Mouse (Mus musculus) limb, embryonic 11.5 days (tissue): ENCODE data around the gene Gm3278. TPM values are rescaled to one million over a fixed set of nuclear protein-coding genes. Genes with fewer than 3 reads are reported as not detected.
"Not testable (repeated sequence)": the region's sequence is repeated elsewhere in the genome, so short reads cannot be mapped to it uniquely, and the experiment has no call there.

Source experiments
- ATAC-seq: fragments of 200-750 bp; cut with Nextera tagmentation; 2 replicates; pipeline ENCODE4 v1.8.0; 2017; ENCODE audit warnings: low read depth; ENCODE audit not compliant: insufficient number of reproducible peaks, low FRiP score, low TSS enrichment
- DNase-seq: peaks from one replicate; pipeline ENCODE4 v3.0.0-alpha.2; 2015; ENCODE audit warnings: low spot score
- H3K27ac ChIP-seq: fragments of 300-500 bp; sonication (generic); replicated peaks from 2 replicates; pipeline ENCODE4 v1.5.1; 2014; ENCODE audit warnings: low read depth, mild to moderate bottlenecking, low read length
- H3K27me3 ChIP-seq: fragments of 300-500 bp; sonication (generic); 2 replicates; pipeline ENCODE4 v1.6.1; 2014; ENCODE audit warnings: mild to moderate bottlenecking, low read length, mixed read lengths; ENCODE audit not compliant: control insufficient read depth, insufficient read depth
- H3K36me3 ChIP-seq: fragments of 300-500 bp; sonication (generic); 2 replicates; pipeline ENCODE4 v1.6.1; 2014; ENCODE audit warnings: mild to moderate bottlenecking, low read length, moderate library complexity, mixed read lengths; ENCODE audit not compliant: control insufficient read depth, insufficient read depth
- H3K4me1 ChIP-seq: fragments of 300-500 bp; sonication (generic); 2 replicates; pipeline ENCODE4 v1.6.1; 2014; ENCODE audit warnings: low read length, mixed read lengths; ENCODE audit not compliant: control insufficient read depth, insufficient read depth
- H3K4me2 ChIP-seq: fragments of 300-500 bp; sonication (generic); 2 replicates; pipeline ENCODE4 v1.6.1; 2014; ENCODE audit warnings: low read depth, mild to moderate bottlenecking, moderate library complexity; ENCODE audit not compliant: severe bottlenecking
- H3K4me3 ChIP-seq: fragments of 300-500 bp; sonication (generic); 2 replicates; pipeline ENCODE4 v1.5.1; 2014; ENCODE audit warnings: low read depth, low read length
- H3K9ac ChIP-seq: fragments of 300-500 bp; sonication (generic); 2 replicates; pipeline ENCODE4 v1.6.1; 2014; ENCODE audit warnings: mild to moderate bottlenecking, low read length
- H3K9me3 ChIP-seq: fragments of 300-500 bp; sonication (generic); 2 replicates; pipeline ENCODE4 v1.6.1; 2016; ENCODE audit warnings: low read length; ENCODE audit not compliant: control insufficient read depth
- WGBS: fragments of 180-500 bp; shearing (Covaris S2); extraction: QIAGEN DNeasy Blood & Tissue Kit; methylation state at CpG from one replicate; pipeline ENCODE4 v1.1.7; 2014; 5-methylcytosine and 5-hydroxymethylcytosine counted together
- polyA plus RNA-seq: library from polyadenylated mRNA; unstranded; fragments of >200 nt; fragmentation: Nextera tagmentation; extraction: Ambion mirVana; gene quantifications from 2 replicates; pipeline ENCODE4 v1.2.1, GENCODE M21; 2014

Gm3278 gene
- not detected in 2 replicates for polyA plus RNA-seq

DNA sequence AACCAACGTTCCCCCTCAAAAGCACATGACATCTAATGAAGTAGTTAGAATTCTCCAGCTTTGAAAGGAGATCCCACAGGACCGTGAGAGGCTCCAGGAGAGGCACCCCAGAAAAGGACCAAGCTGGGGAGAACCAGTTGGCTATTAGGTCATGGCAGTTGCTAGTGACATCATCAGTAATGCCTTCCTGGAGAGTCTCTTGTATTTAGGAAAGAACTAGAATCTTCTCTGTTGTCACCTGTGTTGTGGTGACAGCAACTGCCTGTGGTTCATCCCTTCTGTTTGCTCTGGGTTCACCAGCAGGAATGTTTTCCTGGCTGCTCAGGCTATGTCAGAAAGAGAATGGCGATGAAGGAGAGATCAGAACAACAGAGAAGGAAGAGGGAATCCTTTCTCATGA, at the start of gene Gm3278:
Gene Gm3278, plus strand, starts transcription at position 301 of the 400 bp plus-strand sequence.
- ATAC-seq, H3K9me3 ChIP-seq, H3K4me1 ChIP-seq, H3K9ac ChIP-seq, DNase-seq, H3K36me3 ChIP-seq, H3K4me3 ChIP-seq, H3K27me3 ChIP-seq, H3K4me2 ChIP-seq, H3K27ac ChIP-seq: not testable (repeated sequence)
- no CpG with 5 or more reads among the region's 3 CpGs for WGBS

- peak within 1 kb of the TSS; percentile 20 for H3K4me3 ChIP-seq
- not testable (repeated sequence) for H3K4me1 ChIP-seq, H3K27ac ChIP-seq, ATAC-seq, H3K36me3 ChIP-seq, H3K27me3 ChIP-seq, H3K9ac ChIP-seq, H3K9me3 ChIP-seq
- peak; percentile 36 for DNase-seq
- H3K4me2 ChIP-seq, result peak within 1 kb of the TSS; percentile 40
- WGBS, result 23% methylated on average over 17 of the region's 59 CpGs
Measured at GRCm38 (mm10) chr14:4855299-4855980, 36.8 kb upstream of the Gm3278 start, which contains the start of gene Gm3264. Gm3264 (plus strand) TSS chr14:4855576.

Other genes with a start within 250 kb of the Gm3278 start
- gene Gm3239, start 228.2 kb upstream of the Gm3278 start, polyA plus RNA-seq, result not detected in 2 replicates
- gene Gm7876, start 183.2 kb upstream of the Gm3278 start, polyA plus RNA-seq, result not detected in 2 replicates
- gene Gm3252, start 165.6 kb upstream of the Gm3278 start, polyA plus RNA-seq, result 0.15 and 0.16 TPM in 2 replicates
- gene Gm9602, start 116.1 kb upstream of the Gm3278 start, polyA plus RNA-seq, result not detected in 2 replicates
- not detected in 2 replicates for gene Gm3269, start 54.3 kb upstream of the Gm3278 start, polyA plus RNA-seq
- 0.31 and 0.58 TPM in 2 replicates for gene Gm3264, start 36.8 kb upstream of the Gm3278 start, polyA plus RNA-seq
- not detected in 2 replicates for gene Gm8297, start 91.5 kb downstream of the Gm3278 start, polyA plus RNA-seq
- not detected in 2 replicates for gene Gm3298, start 123.5 kb downstream of the Gm3278 start, polyA plus RNA-seq
- not detected in 2 replicates for gene 4930555G01Rik, start 158.2 kb downstream of the Gm3278 start, polyA plus RNA-seq
- 1.9 and 2.2 TPM in 2 replicates for gene Gm8281, start 178.6 kb downstream of the Gm3278 start, polyA plus RNA-seq
- gene Gm8279, start 239.1 kb downstream of the Gm3278 start, polyA plus RNA-seq, result not detected in 2 replicates